Mouse (Mus musculus): ENCODE measurements at regions not wholly inside any gene's neighbourhood (a gene's known extent, or its start where the extent isn't known, plus 50 kb on each side); places are given as distances from the start of the nearest gene placed in this dataset.
A peak's percentile ranks its signal among the peaks of the same experiment; 100 is the strongest.

- DNase-seq = peak; percentile 47
Observed at GRCm38 (mm10) chr15:67364099-67364756, 863.5 kb upstream of the Lrrc6 start.

GRCm38 (mm10) chr15:67361012-67361571 lies 860.4 kb upstream of the Lrrc6 start:
- DNase-seq = no peak

- DNase-seq = no peak
Observed at GRCm38 (mm10) chr15:67357867-67358266, 857.2 kb upstream of the Lrrc6 start.

GRCm38 (mm10) chr15:67355334-67355733 lies 854.6 kb upstream of the Lrrc6 start:
- DNase-seq = no peak

- no peak for DNase-seq
Observed at GRCm38 (mm10) chr15:67354598-67355159, 854.0 kb upstream of the Lrrc6 start.

GRCm38 (mm10) chr15:67349501-67349900 lies 848.8 kb upstream of the Lrrc6 start:
- no peak for DNase-seq

GRCm38 (mm10) chr15:67345179-67346148 lies 844.8 kb upstream of the Lrrc6 start:
- DNase-seq = no peak

GRCm38 (mm10) chr15:67342050-67342449 lies 841.3 kb upstream of the Lrrc6 start:
- no peak for DNase-seq

- peak; percentile 12 for DNase-seq
Observed at GRCm38 (mm10) chr15:67337040-67337395, 836.3 kb upstream of the Lrrc6 start.

GRCm38 (mm10) chr15:67336294-67337039 lies 835.8 kb upstream of the Lrrc6 start:
- DNase-seq = no peak

- DNase-seq = no peak
Observed at GRCm38 (mm10) chr15:67332521-67332920, 831.8 kb upstream of the Lrrc6 start.

- DNase-seq = no peak
Observed at GRCm38 (mm10) chr15:67320292-67320691, 819.6 kb upstream of the Lrrc6 start.

GRCm38 (mm10) chr15:67315202-67315601 lies 814.5 kb upstream of the Lrrc6 start:
- DNase-seq = no peak

- peak; percentile 35 for DNase-seq
Observed at GRCm38 (mm10) chr15:67313648-67314047, 812.9 kb upstream of the Lrrc6 start.

- peak; percentile 6 for DNase-seq
Observed at GRCm38 (mm10) chr15:67305681-67306080, 805.0 kb upstream of the Lrrc6 start.

GRCm38 (mm10) chr15:67303804-67304203 lies 803.1 kb upstream of the Lrrc6 start:
- no peak for DNase-seq

GRCm38 (mm10) chr15:67301871-67302363 lies 801.2 kb upstream of the Lrrc6 start:
- peak; percentile 70 for DNase-seq

GRCm38 (mm10) chr15:67301024-67301423 lies 800.3 kb upstream of the Lrrc6 start:
- no peak for DNase-seq

GRCm38 (mm10) chr15:67294797-67295196 lies 794.1 kb upstream of the Lrrc6 start:
- DNase-seq = no peak

- DNase-seq = peak; percentile 10
Observed at GRCm38 (mm10) chr15:67289749-67290148, 789.0 kb upstream of the Lrrc6 start.

GRCm38 (mm10) chr15:67284941-67285340 lies 784.2 kb upstream of the Lrrc6 start:
- DNase-seq = no peak

- no peak for DNase-seq
Observed at GRCm38 (mm10) chr15:67283275-67283972, 782.7 kb upstream of the Lrrc6 start.
